Mouse (Mus musculus) hindbrain, embryonic 11.5 days (tissue): ENCODE data around the gene 1600012H06Rik. TPM values are rescaled to one million over a fixed set of nuclear protein-coding genes. Genes with fewer than 3 reads are reported as not detected.
"Not testable (repeated sequence)": the region's sequence is repeated elsewhere in the genome, so short reads cannot be mapped to it uniquely, and the experiment has no call there.

Source experiments
- ATAC-seq: fragments of 200-750 bp; cut with Nextera tagmentation; 2 replicates; pipeline ENCODE4 v1.8.0; 2017; ENCODE audit warnings: mild to moderate bottlenecking, moderate TSS enrichment, moderate library complexity; ENCODE audit not compliant: low FRiP score
- DNase-seq: peaks from one replicate; pipeline ENCODE4 v3.0.0-alpha.2; 2015; ENCODE audit warnings: low spot score
- H3K27ac ChIP-seq: fragments of 300-500 bp; sonication (generic); 2 replicates; pipeline ENCODE4 v1.5.1; 2014; ENCODE audit warnings: mild to moderate bottlenecking, low read depth, low read length
- H3K27me3 ChIP-seq: fragments of 300-500 bp; sonication (generic); 2 replicates; pipeline ENCODE4 v1.6.1; 2014; ENCODE audit warnings: mild to moderate bottlenecking, low read length, moderate library complexity, mixed read lengths; ENCODE audit not compliant: control insufficient read depth, insufficient read depth
- H3K36me3 ChIP-seq: fragments of 300-500 bp; sonication (generic); 2 replicates; pipeline ENCODE4 v1.6.1; 2014; ENCODE audit warnings: mild to moderate bottlenecking, low read length, moderate library complexity, mixed read lengths; ENCODE audit not compliant: control insufficient read depth, insufficient read depth
- H3K4me1 ChIP-seq: fragments of 300-500 bp; sonication (generic); replicated peaks from 2 replicates; pipeline ENCODE4 v1.6.1; 2014; ENCODE audit warnings: low read length, mixed read lengths; ENCODE audit not compliant: control insufficient read depth, insufficient read depth
- H3K4me2 ChIP-seq: fragments of 300-500 bp; sonication (generic); replicated peaks from 2 replicates; pipeline ENCODE4 v1.6.1; 2014; ENCODE audit warnings: mild to moderate bottlenecking, low read depth, low read length
- H3K4me3 ChIP-seq: fragments of 300-500 bp; sonication (generic); 2 replicates; pipeline ENCODE4 v1.5.1; 2014; ENCODE audit warnings: low read depth, low read length
- H3K9ac ChIP-seq: fragments of 300-500 bp; sonication (generic); 2 replicates; pipeline ENCODE4 v1.6.1; 2014; ENCODE audit warnings: low read depth, low read length
- H3K9me3 ChIP-seq: fragments of 300-500 bp; sonication (generic); 2 replicates; pipeline ENCODE4 v1.6.1; 2016; ENCODE audit warnings: low read length; ENCODE audit not compliant: control insufficient read depth
- WGBS: fragments of 180-500 bp; shearing (Covaris S2); extraction: QIAGEN DNeasy Blood & Tissue Kit; methylation state at CpG from one replicate; pipeline ENCODE4 v1.1.7; 2014; 5-methylcytosine and 5-hydroxymethylcytosine counted together
- polyA plus RNA-seq: library from polyadenylated mRNA; unstranded; fragments of >200 nt; fragmentation: Nextera tagmentation; extraction: Ambion mirVana; gene quantifications from 2 replicates; pipeline ENCODE4 v1.2.1, GENCODE M21; 2014

1600012H06Rik gene
- 34.9 and 39.4 TPM in 2 replicates for polyA plus RNA-seq

GRCm38 (mm10) chr17:14943009-14943728 lies at the start of gene 1600012H06Rik, which contains the start of gene Wdr27:
Gene 1600012H06Rik (plus strand): TSS chr17:14943184.
Gene Wdr27 (minus strand): TSS chr17:14943158.
- Histone ChIP-seq H3K9ac (peak within 1 kb of the TSS; percentile 84), H3K27me3 (no peaks in the 10 kb centered on the region), H3K4me1 (0 out of 2 replicates have a peak, but pooled peaks cover 3% of the 10 kb centered on the region), H3K9me3 (no peaks in the 10 kb centered on the region), H3K36me3 (no peaks in the 10 kb centered on the region), H3K4me3 (peak within 1 kb of the TSS; percentile 89), H3K4me2 (peak within 1 kb of the TSS; percentile 95), H3K27ac (peak within 1 kb of the TSS; percentile 77)
- WGBS, result under 1% methylated on average over 54 of the region's 54 CpGs
- DNase-seq (peak; percentile 100), ATAC-seq (peak; percentile 99)

- H3K4me3 ChIP-seq, H3K27me3 ChIP-seq, H3K27ac ChIP-seq, ATAC-seq, H3K9ac ChIP-seq, H3K9me3 ChIP-seq, DNase-seq, H3K36me3 ChIP-seq, H3K4me1 ChIP-seq, H3K4me2 ChIP-seq: not testable (repeated sequence)
Measured at GRCm38 (mm10) chr17:14895058-14895457, 47.9 kb upstream of the 1600012H06Rik start.

GRCm38 (mm10) chr17:14898972-14899371 lies 44.0 kb upstream of the 1600012H06Rik start:
- Histone ChIP-seq H3K36me3 (no peaks in the 10 kb centered on the region), H3K27ac (no peak overlapping the region), H3K4me2 (no peak overlapping the region), H3K27me3 (no peaks in the 10 kb centered on the region), H3K9me3 (no peaks in the 10 kb centered on the region), H3K9ac (no peak overlapping the region), H3K4me3 (no peak overlapping the region), H3K4me1 (no peaks in the 10 kb centered on the region)
- DNase-seq (no peak), ATAC-seq (no peak)
- WGBS, result 89% methylated on average over 1 of the region's 1 CpGs

DNA sequence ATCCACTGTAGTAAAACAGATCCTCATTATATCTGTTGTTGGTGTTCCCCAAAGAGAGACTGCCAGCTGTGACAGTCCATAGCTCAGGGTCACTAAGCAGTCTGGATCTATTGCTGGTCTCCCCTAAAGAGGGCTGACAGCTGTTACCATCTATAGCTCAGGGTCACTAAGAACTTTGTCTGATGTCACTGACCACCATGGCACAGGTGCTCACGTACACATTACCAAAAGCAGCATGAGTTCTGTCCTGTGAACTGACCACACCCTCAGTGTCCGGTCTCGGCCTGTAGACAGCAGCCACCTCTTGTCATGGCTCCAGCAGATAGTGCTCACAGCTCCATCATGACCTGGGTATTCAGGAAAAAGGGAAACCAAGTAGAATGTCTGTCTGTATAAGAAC lies 39.8 kb upstream of the 1600012H06Rik start:
- DNase-seq (no peak), ATAC-seq (no peak)
- H3K4me1 ChIP-seq, result no peaks in the 10 kb centered on the region
- H3K27me3 ChIP-seq, result no peaks in the 10 kb centered on the region
- no peak overlapping the region for H3K9ac ChIP-seq
- H3K36me3 ChIP-seq, result no peaks in the 10 kb centered on the region
- no peaks in the 10 kb centered on the region for H3K9me3 ChIP-seq
- H3K4me3 ChIP-seq, result no peak overlapping the region
- no peak overlapping the region for H3K27ac ChIP-seq
- WGBS, result 87% methylated on average over 3 of the region's 3 CpGs
- H3K4me2 ChIP-seq, result no peak overlapping the region

DNA sequence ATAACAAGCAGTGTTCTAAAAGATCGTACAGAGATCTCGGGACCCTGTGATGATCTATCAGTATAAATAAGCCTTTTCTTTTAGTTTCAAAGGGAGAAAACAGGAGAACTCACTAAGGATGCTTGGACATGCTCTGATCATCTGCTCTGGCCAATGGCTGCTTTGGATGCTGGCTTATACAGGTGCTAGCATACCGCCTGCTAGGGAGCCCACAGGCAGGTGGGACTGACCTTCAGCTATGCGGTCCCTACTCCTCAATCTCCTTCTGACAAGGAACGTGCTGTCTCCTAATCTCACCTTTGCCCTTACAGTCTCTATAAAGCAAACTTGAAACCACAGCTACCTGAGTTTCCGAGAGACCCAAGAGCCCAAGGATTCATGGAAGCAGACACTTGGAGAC lies 38.8 kb upstream of the 1600012H06Rik start:
- no peak for ATAC-seq
- Histone ChIP-seq H3K27me3 (no peaks in the 10 kb centered on the region), H3K9ac (no peak overlapping the region), H3K36me3 (no peaks in the 10 kb centered on the region), H3K4me1 (no peaks in the 10 kb centered on the region), H3K27ac (no peak overlapping the region), H3K4me2 (no peak overlapping the region), H3K4me3 (no peak overlapping the region), H3K9me3 (no peaks in the 10 kb centered on the region)
- WGBS, result 83% methylated on average over 6 of the region's 6 CpGs
- DNase-seq, result no peak

- Histone ChIP-seq H3K4me3 (no peak overlapping the region), H3K27me3 (no peaks in the 10 kb centered on the region), H3K4me1 (no peaks in the 10 kb centered on the region), H3K9ac (no peak overlapping the region), H3K27ac (no peak overlapping the region), H3K36me3 (no peaks in the 10 kb centered on the region), H3K4me2 (no peak overlapping the region), H3K9me3 (no peaks in the 10 kb centered on the region)
- peak; percentile 70; the same call in 1 of the 2 replicates for ATAC-seq
- WGBS, result 60% methylated on average over 7 of the region's 7 CpGs
- peak; percentile 89 for DNase-seq
Measured at GRCm38 (mm10) chr17:14904637-14905265, 38.2 kb upstream of the 1600012H06Rik start.

DNA sequence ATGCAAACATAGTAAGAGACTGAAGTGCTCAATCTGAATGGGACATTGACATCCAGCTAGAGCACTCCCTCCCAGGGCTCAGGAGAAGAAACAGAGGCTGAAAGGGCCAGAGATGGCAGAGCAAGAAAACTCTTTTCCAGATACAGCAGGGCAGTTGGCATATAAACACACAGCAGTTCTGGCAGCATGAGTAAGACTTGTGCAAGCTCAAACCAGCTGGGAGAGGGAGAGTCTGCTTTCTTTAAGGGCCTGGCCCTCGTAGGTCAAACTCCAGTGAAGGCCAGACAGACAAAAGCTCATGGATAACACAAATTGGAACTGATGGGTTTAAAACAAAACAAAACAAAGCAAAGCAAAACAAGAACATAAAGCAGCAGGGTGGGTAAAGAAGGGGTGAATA lies 36.4 kb upstream of the 1600012H06Rik start:
- ATAC-seq (no peak), DNase-seq (no peak)
- Histone ChIP-seq H3K4me2 (no peak overlapping the region), H3K9me3 (no peaks in the 10 kb centered on the region), H3K9ac (no peak overlapping the region), H3K27ac (no peak overlapping the region), H3K27me3 (no peaks in the 10 kb centered on the region), H3K36me3 (no peaks in the 10 kb centered on the region), H3K4me1 (no peaks in the 10 kb centered on the region), H3K4me3 (no peak overlapping the region)
- 48% methylated on average over 1 of the region's 1 CpGs for WGBS

GRCm38 (mm10) chr17:14907136-14907535 lies 35.8 kb upstream of the 1600012H06Rik start:
- ATAC-seq (no peak), DNase-seq (no peak)
- H3K36me3 ChIP-seq, result no peaks in the 10 kb centered on the region
- H3K4me3 ChIP-seq, result no peak overlapping the region
- no peak overlapping the region for H3K9ac ChIP-seq
- H3K27ac ChIP-seq, result no peak overlapping the region
- WGBS, result 79% methylated on average over 12 of the region's 12 CpGs
- H3K27me3 ChIP-seq, result no peaks in the 10 kb centered on the region
- H3K4me1 ChIP-seq, result no peaks in the 10 kb centered on the region
- H3K9me3 ChIP-seq, result no peaks in the 10 kb centered on the region
- H3K4me2 ChIP-seq, result no peak overlapping the region

DNA sequence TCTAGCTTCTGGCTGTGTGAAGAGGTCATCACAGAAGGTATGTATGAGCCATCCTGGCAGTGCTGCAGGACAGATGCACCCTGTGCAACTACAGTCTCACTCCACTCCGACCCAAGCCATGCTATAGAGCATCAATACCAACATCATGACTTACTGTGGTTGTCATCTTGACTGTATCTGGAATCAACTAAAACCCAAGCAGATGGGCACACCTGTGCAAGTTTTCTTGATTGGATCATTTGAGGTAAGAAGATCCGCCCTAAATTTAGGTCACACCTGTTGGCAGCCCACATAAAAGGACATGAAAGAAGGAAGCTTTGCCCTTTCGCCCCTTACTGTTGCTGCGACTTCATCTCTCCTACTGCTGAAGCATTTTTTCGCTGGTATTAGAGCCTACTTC lies 33.7 kb upstream of the 1600012H06Rik start:
- ATAC-seq (no peak), DNase-seq (no peak)
- Histone ChIP-seq H3K9ac (no peak overlapping the region), H3K4me2 (no peak overlapping the region), H3K4me1 (no peaks in the 10 kb centered on the region), H3K9me3 (no peaks in the 10 kb centered on the region), H3K36me3 (no peaks in the 10 kb centered on the region), H3K27ac (no peak overlapping the region), H3K4me3 (no peak overlapping the region), H3K27me3 (no peaks in the 10 kb centered on the region)
- 85% methylated on average over 5 of the region's 5 CpGs for WGBS
